Mouse (Mus musculus): ENCODE results near the gene Cfap61. TPM values are rescaled to one million over a fixed set of nuclear protein-coding genes. Genes with fewer than 3 reads are reported as not detected.

The Cfap61 gene
- polyA plus RNA-seq, 1 experiment from 2014 or later, result 0.24 TPM

GRCm38 (mm10) chr2:146121551-146121950 is 187.0 kb downstream of the Cfap61 start:
- Histone ChIP-seq H3K9me3 (ENCODE audit: control insufficient read depth, low read length) (no peaks in the 10 kb centered on the region), H3K4me1 (replicated peaks; ENCODE audit: control insufficient read depth, insufficient read depth, low read length) (no peaks in the 10 kb centered on the region), H3K4me3 (ENCODE audit: low read depth, low read length) (no peak overlapping the region), H3K27me3 (replicated peaks; ENCODE audit: control insufficient read depth, insufficient read depth, low read length) (no peaks in the 10 kb centered on the region), H3K4me2 (ENCODE audit: low read length) (no peak overlapping the region), H3K27ac (ENCODE audit: low read depth) (no peak overlapping the region), H3K36me3 (ENCODE audit: control insufficient read depth, insufficient read depth, low read length) (no peaks in the 10 kb centered on the region), H3K9ac (ENCODE audit: low read length) (no peak overlapping the region)
- 87% methylated on average over 7 of the region's 7 CpGs for WGBS
- ATAC-seq (replicated peaks; ENCODE audit: low FRiP score, low TSS enrichment, low read depth) (no peak), DNase-seq (ENCODE audit: low spot score) (no peak)

GRCm38 (mm10) chr2:146125129-146125528 is 190.5 kb downstream of the Cfap61 start:
- ATAC-seq (replicated peaks; ENCODE audit: low FRiP score, low TSS enrichment, low read depth) (no peak), DNase-seq (ENCODE audit: low spot score) (no peak)
- Histone ChIP-seq H3K27ac (ENCODE audit: low read depth) (no peak overlapping the region), H3K9ac (ENCODE audit: low read length) (no peak overlapping the region), H3K27me3 (replicated peaks; ENCODE audit: control insufficient read depth, insufficient read depth, low read length) (no peaks in the 10 kb centered on the region), H3K36me3 (ENCODE audit: control insufficient read depth, insufficient read depth, low read length) (no peaks in the 10 kb centered on the region), H3K4me2 (ENCODE audit: low read length) (no peak overlapping the region), H3K4me3 (ENCODE audit: low read depth, low read length) (no peak overlapping the region), H3K9me3 (ENCODE audit: control insufficient read depth, low read length) (no peaks in the 10 kb centered on the region), H3K4me1 (replicated peaks; ENCODE audit: control insufficient read depth, insufficient read depth, low read length) (no peaks in the 10 kb centered on the region)
- 92% methylated on average over 2 of the region's 2 CpGs for WGBS

GRCm38 (mm10) chr2:146128622-146129021 is 194.0 kb downstream of the Cfap61 start:
- Histone ChIP-seq H3K27ac (ENCODE audit: low read depth) (no peak overlapping the region), H3K36me3 (ENCODE audit: control insufficient read depth, insufficient read depth, low read length) (no peaks in the 10 kb centered on the region), H3K4me1 (replicated peaks; ENCODE audit: control insufficient read depth, insufficient read depth, low read length) (no peaks in the 10 kb centered on the region), H3K9ac (ENCODE audit: low read length) (no peak overlapping the region), H3K4me2 (ENCODE audit: low read length) (no peak overlapping the region), H3K9me3 (ENCODE audit: control insufficient read depth, low read length) (no peaks in the 10 kb centered on the region), H3K4me3 (ENCODE audit: low read depth, low read length) (no peak overlapping the region), H3K27me3 (replicated peaks; ENCODE audit: control insufficient read depth, insufficient read depth, low read length) (no peaks in the 10 kb centered on the region)
- ATAC-seq (replicated peaks; ENCODE audit: low FRiP score, low TSS enrichment, low read depth), result no peak
- WGBS, result 88% methylated on average over 6 of the region's 6 CpGs
- no peak for DNase-seq (ENCODE audit: low spot score)

- H3K27ac ChIP-seq (ENCODE audit: low read depth), result no peak overlapping the region
- no peaks in the 10 kb centered on the region for H3K36me3 ChIP-seq (ENCODE audit: control insufficient read depth, insufficient read depth, low read length)
- WGBS, result 88% methylated on average over 3 of the region's 3 CpGs
- no peaks in the 10 kb centered on the region for H3K9me3 ChIP-seq (ENCODE audit: control insufficient read depth, low read length)
- no peaks in the 10 kb centered on the region for H3K27me3 ChIP-seq (replicated peaks; ENCODE audit: control insufficient read depth, insufficient read depth, low read length)
- DNase-seq (ENCODE audit: low spot score), result no peak
- H3K9ac ChIP-seq (ENCODE audit: low read length), result no peak overlapping the region
- no peaks in the 10 kb centered on the region for H3K4me1 ChIP-seq (replicated peaks; ENCODE audit: control insufficient read depth, insufficient read depth, low read length)
- ATAC-seq (replicated peaks; ENCODE audit: low FRiP score, low TSS enrichment, low read depth), result no peak
- no peak overlapping the region for H3K4me3 ChIP-seq (ENCODE audit: low read depth, low read length)
- no peak overlapping the region for H3K4me2 ChIP-seq (ENCODE audit: low read length)
Measured at GRCm38 (mm10) chr2:146130514-146130913, 195.9 kb downstream of the Cfap61 start.

- H3K36me3 ChIP-seq (ENCODE audit: control insufficient read depth, insufficient read depth, low read length), result no peaks in the 10 kb centered on the region
- H3K9ac ChIP-seq (ENCODE audit: low read length), result no peak overlapping the region
- H3K4me2 ChIP-seq (ENCODE audit: low read length), result no peak overlapping the region
- no peaks in the 10 kb centered on the region for H3K9me3 ChIP-seq (ENCODE audit: control insufficient read depth, low read length)
- H3K27me3 ChIP-seq (replicated peaks; ENCODE audit: control insufficient read depth, insufficient read depth, low read length), result no peaks in the 10 kb centered on the region
- H3K4me3 ChIP-seq (ENCODE audit: low read depth, low read length), result no peak overlapping the region
- no peaks in the 10 kb centered on the region for H3K4me1 ChIP-seq (replicated peaks; ENCODE audit: control insufficient read depth, insufficient read depth, low read length)
- no peak for ATAC-seq (replicated peaks; ENCODE audit: low FRiP score, low TSS enrichment, low read depth)
- no peak overlapping the region for H3K27ac ChIP-seq (ENCODE audit: low read depth)
- whole genome bisulfite sequencing, result 90% methylated on average over 6 of the region's 6 CpGs
- DNase-seq (ENCODE audit: low spot score), result no peak
Measured at GRCm38 (mm10) chr2:146134275-146134674, 199.7 kb downstream of the Cfap61 start.

GRCm38 (mm10) chr2:146140711-146141110 is 206.1 kb downstream of the Cfap61 start:
- no peak overlapping the region for H3K27ac ChIP-seq (ENCODE audit: low read depth)
- 76% methylated on average over 3 of the region's 3 CpGs for WGBS
- no peaks in the 10 kb centered on the region for H3K36me3 ChIP-seq (ENCODE audit: control insufficient read depth, insufficient read depth, low read length)
- H3K4me3 ChIP-seq (ENCODE audit: low read depth, low read length), result no peak overlapping the region
- H3K4me2 ChIP-seq (ENCODE audit: low read length), result no peak overlapping the region
- no peaks in the 10 kb centered on the region for H3K9me3 ChIP-seq (ENCODE audit: control insufficient read depth, low read length)
- no peak overlapping the region for H3K9ac ChIP-seq (ENCODE audit: low read length)
- ATAC-seq (replicated peaks; ENCODE audit: low FRiP score, low TSS enrichment, low read depth) (no peak), DNase-seq (ENCODE audit: low spot score) (no peak)
- no peaks in the 10 kb centered on the region for H3K27me3 ChIP-seq (replicated peaks; ENCODE audit: control insufficient read depth, insufficient read depth, low read length)
- H3K4me1 ChIP-seq (replicated peaks; ENCODE audit: control insufficient read depth, insufficient read depth, low read length), result no peaks in the 10 kb centered on the region

- Histone ChIP-seq H3K27ac (ENCODE audit: low read depth) (no peak overlapping the region), H3K9me3 (ENCODE audit: control insufficient read depth, low read length) (no peaks in the 10 kb centered on the region), H3K36me3 (ENCODE audit: control insufficient read depth, insufficient read depth, low read length) (no peaks in the 10 kb centered on the region), H3K4me3 (ENCODE audit: low read depth, low read length) (no peak overlapping the region), H3K4me2 (ENCODE audit: low read length) (no peak overlapping the region), H3K4me1 (replicated peaks; ENCODE audit: control insufficient read depth, insufficient read depth, low read length) (no peaks in the 10 kb centered on the region), H3K9ac (ENCODE audit: low read length) (no peak overlapping the region), H3K27me3 (replicated peaks; ENCODE audit: control insufficient read depth, insufficient read depth, low read length) (no peaks in the 10 kb centered on the region)
- no peak for DNase-seq (ENCODE audit: low spot score)
- no peak for ATAC-seq (replicated peaks; ENCODE audit: low FRiP score, low TSS enrichment, low read depth)
- WGBS, result 81% methylated on average over 4 of the region's 4 CpGs
Measured at GRCm38 (mm10) chr2:146147306-146147705, 212.7 kb downstream of the Cfap61 start.

GRCm38 (mm10) chr2:146147801-146148200 is 213.2 kb downstream of the Cfap61 start:
- no peak for ATAC-seq (replicated peaks; ENCODE audit: low FRiP score, low TSS enrichment, low read depth)
- Histone ChIP-seq H3K4me1 (replicated peaks; ENCODE audit: control insufficient read depth, insufficient read depth, low read length) (no peaks in the 10 kb centered on the region), H3K27ac (ENCODE audit: low read depth) (no peak overlapping the region), H3K9me3 (ENCODE audit: control insufficient read depth, low read length) (no peaks in the 10 kb centered on the region), H3K4me3 (ENCODE audit: low read depth, low read length) (no peak overlapping the region), H3K27me3 (replicated peaks; ENCODE audit: control insufficient read depth, insufficient read depth, low read length) (no peaks in the 10 kb centered on the region), H3K9ac (ENCODE audit: low read length) (no peak overlapping the region), H3K36me3 (ENCODE audit: control insufficient read depth, insufficient read depth, low read length) (no peaks in the 10 kb centered on the region), H3K4me2 (ENCODE audit: low read length) (no peak overlapping the region)
- DNase-seq (ENCODE audit: low spot score), result no peak
- 94% methylated on average over 5 of the region's 5 CpGs for WGBS

- 92% methylated on average over 15 of the region's 15 CpGs for WGBS
- Histone ChIP-seq H3K9ac (ENCODE audit: low read length) (no peak overlapping the region), H3K4me3 (ENCODE audit: low read depth, low read length) (no peak overlapping the region), H3K27me3 (replicated peaks; ENCODE audit: control insufficient read depth, insufficient read depth, low read length) (no peaks in the 10 kb centered on the region), H3K4me1 (replicated peaks; ENCODE audit: control insufficient read depth, insufficient read depth, low read length) (no peaks in the 10 kb centered on the region), H3K9me3 (ENCODE audit: control insufficient read depth, low read length) (no peaks in the 10 kb centered on the region), H3K4me2 (ENCODE audit: low read length) (no peak overlapping the region), H3K27ac (ENCODE audit: low read depth) (no peak overlapping the region), H3K36me3 (ENCODE audit: control insufficient read depth, insufficient read depth, low read length) (no peaks in the 10 kb centered on the region)
- DNase-seq (ENCODE audit: low spot score) (no peak), ATAC-seq (replicated peaks; ENCODE audit: low FRiP score, low TSS enrichment, low read depth) (no peak)
Measured at GRCm38 (mm10) chr2:146149206-146149974, 214.8 kb downstream of the Cfap61 start.

Measured in intestine, embryonic 14.5 days (tissue).